In genomic region chr8:45068759-45069386, GRCm38 (mm10) we compare ENCODE assay signal across 8 mouse cellular contexts. TPM values are rescaled to one million over a fixed set of nuclear protein-coding genes. Genes with fewer than 3 reads are reported as not detected.
DNase-seq lines count a peak whose midpoint lies in the region; ATAC-seq lines count a peak whose summit lies in the region.

Gene Mtnr1a (plus strand): TSS chr8:45069137.

- peak; percentile 92 to 93 for DNase-seq in adrenal gland, postnatal 36 days
- DNase-seq in embryo, embryonic 11.5 days (ENCODE audit: low read depth, low spot score), result peak; percentile 79
- peak; percentile 86 to 87 for DNase-seq in gastrocnemius, postnatal 4 days (ENCODE audit: low spot score in 2 of 2)
- peak; percentile 23 to 90 for DNase-seq in left cerebral cortex, adult 9 months (ENCODE audit: low spot score in 2 of 2)
- DNase-seq in right cerebral cortex, postnatal 14 days, result peak; percentile 93
- DNase-seq in B cell, adult 2 months, result no peak

- H3K4me1 ChIP-seq in intestine, embryonic 15.5 days (replicated peaks), result 0 out of 2 replicates have a peak, but pooled peaks cover 4% of the 10 kb centered on the region

- ATAC-seq in intestine, embryonic 15.5 days, result peak; percentile 89
- peak; percentile 63 for ATAC-seq in megakaryocyte, adult 5-6 weeks (ENCODE audit: poor library complexity, severe bottlenecking)

- peak within 1 kb of the TSS; percentile 26; the same call in 1 of the 2 replicates for H3K9ac ChIP-seq in intestine, embryonic 15.5 days

- no peaks in the 10 kb centered on the region for H3K27me3 ChIP-seq in intestine, embryonic 15.5 days (replicated peaks)

- H3K9me3 ChIP-seq in intestine, embryonic 15.5 days, result no peaks in the 10 kb centered on the region

- WGBS in intestine, embryonic 15.5 days, result 10% methylated on average over 29 of the region's 29 CpGs

- peak within 1 kb of the TSS; percentile 31 for H3K4me3 ChIP-seq in intestine, embryonic 15.5 days (replicated peaks)

- H3K36me3 ChIP-seq in intestine, embryonic 15.5 days, result no peaks in the 10 kb centered on the region

- peak within 1 kb of the TSS; percentile 76 for H3K4me2 ChIP-seq in intestine, embryonic 15.5 days (replicated peaks)

- H3K27ac ChIP-seq in intestine, embryonic 15.5 days, result no peak within 1 kb of the TSS

RNA-seq across cellular contexts. Expression of gene Mtnr1a, which starts in this region (rescaled TPM):
- total RNA-seq in adrenal gland, postnatal 36 days (2021), result not detected
- total RNA-seq in gastrocnemius, postnatal 4 days (2021), result not detected
- 0.26 and 0.28 TPM in 2 replicates for polyA plus RNA-seq in intestine, embryonic 15.5 days (2015; fragmentation: Nextera tagmentation; extraction: Ambion mirVana)
- not detected in 2 replicates for total RNA-seq in megakaryocyte, adult 5-6 weeks (2015)
- not detected in 2 replicates for total RNA-seq in megakaryocyte, adult 5-6 weeks (2017)

Comparison
In these comparisons a context has a peak if more than half of its experiments do, and no peak if none do; other contexts are left out.
1. Peak in DNase-seq in adrenal gland, postnatal 36 days; RNA of the gene not detected or under 1 TPM.
2. Peak in DNase-seq in gastrocnemius, postnatal 4 days; RNA of the gene not detected or under 1 TPM.
3. Peak in ATAC-seq, H3K4me3 ChIP-seq, H3K9ac ChIP-seq and H3K4me2 ChIP-seq in intestine, embryonic 15.5 days; RNA of the gene not detected or under 1 TPM.
4. Peak in ATAC-seq in megakaryocyte, adult 5-6 weeks; RNA of the gene not detected or under 1 TPM.
5. DNase-seq: peak in embryo, embryonic 11.5 days (single experiment), left cerebral cortex, adult 9 months (2 of 2) and right cerebral cortex, postnatal 14 days (single experiment); none in B cell, adult 2 months (0 of 2).